Mouse (Mus musculus) midbrain, postnatal 0 days (tissue): ENCODE data around the gene Camkmt. TPM values are rescaled to one million over a fixed set of nuclear protein-coding genes. Genes with fewer than 3 reads are reported as not detected.

Source experiments
- ATAC-seq: fragments of 200-750 bp; cut with Nextera tagmentation; 2 replicates; pipeline ENCODE4 v1.8.0; 2017; ENCODE audit warnings: moderate number of reproducible peaks, mild to moderate bottlenecking, moderate TSS enrichment, moderate library complexity; ENCODE audit not compliant: low FRiP score
- DNase-seq: peaks from one replicate; pipeline ENCODE4 v3.0.0-alpha.2; 2015; ENCODE audit warnings: low spot score
- H3K27ac ChIP-seq: fragments of 300-500 bp; sonication (generic); 2 replicates; pipeline ENCODE4 v1.5.1; 2014; ENCODE audit warnings: low read depth, mild to moderate bottlenecking, low read length, mixed read lengths
- H3K27me3 ChIP-seq: fragments of 300-500 bp; sonication (generic); 2 replicates; pipeline ENCODE4 v1.6.1; 2014; ENCODE audit warnings: low read length, control low read depth, mixed read lengths; ENCODE audit not compliant: insufficient read depth
- H3K36me3 ChIP-seq: fragments of 300-500 bp; sonication (generic); 2 replicates; pipeline ENCODE4 v1.6.1; 2014; ENCODE audit warnings: low read length, control low read depth, mixed read lengths; ENCODE audit not compliant: insufficient read depth
- H3K4me1 ChIP-seq: fragments of 300-500 bp; sonication (generic); 2 replicates; pipeline ENCODE4 v1.6.1; 2014; ENCODE audit warnings: mild to moderate bottlenecking, control low read depth, antibody characterized with exemption, low read length, mixed read lengths; ENCODE audit not compliant: insufficient read depth
- H3K4me2 ChIP-seq: fragments of 300-500 bp; sonication (generic); 2 replicates; pipeline ENCODE4 v1.6.1; 2014; ENCODE audit warnings: low read depth, mild to moderate bottlenecking, low read length, mixed read lengths; ENCODE audit not compliant: poor library complexity, severe bottlenecking
- H3K4me3 ChIP-seq: fragments of 300-500 bp; sonication (generic); 2 replicates; pipeline ENCODE4 v1.5.1; 2014; ENCODE audit warnings: low read depth, mild to moderate bottlenecking, low read length, moderate library complexity
- H3K9ac ChIP-seq: fragments of 300-500 bp; sonication (generic); replicated peaks from 2 replicates; pipeline ENCODE4 v1.6.1; 2014; ENCODE audit warnings: mild to moderate bottlenecking, low read length, moderate library complexity, mixed read lengths; ENCODE audit not compliant: poor library complexity, severe bottlenecking
- H3K9me3 ChIP-seq: fragments of 300-500 bp; sonication (generic); 2 replicates; pipeline ENCODE4 v1.6.1; 2016; ENCODE audit warnings: low read length, control low read depth
- CTCF ChIP-seq: IDR thresholded peaks from 2 replicates; pipeline ENCODE4 v1.5.1; 2016; ENCODE audit warnings: antibody characterized with exemption, mild to moderate bottlenecking
- WGBS: fragments of 180-500 bp; shearing (Covaris S2); extraction: QIAGEN DNeasy Blood & Tissue Kit; methylation state at CpG from one replicate; pipeline ENCODE4 v1.1.7; 2014; 5-methylcytosine and 5-hydroxymethylcytosine counted together
- polyA plus RNA-seq: library from polyadenylated mRNA; unstranded; fragments of >200 nt; fragmentation: Nextera tagmentation; extraction: Ambion mirVana; gene quantifications from 2 replicates; pipeline ENCODE4 v1.2.1, GENCODE M21; 2015
- total RNA-seq: library from RNA; depleted of rRNA; stranded (reverse); fragments of >200 nt; gene quantifications from 2 replicates; pipeline ENCODE4 v1.2.3, GENCODE M21; 2014

Camkmt gene
- total and polyA plus RNA-seq, 2 experiments from 2014 or later = 6.1 to 21.5 TPM

DNA sequence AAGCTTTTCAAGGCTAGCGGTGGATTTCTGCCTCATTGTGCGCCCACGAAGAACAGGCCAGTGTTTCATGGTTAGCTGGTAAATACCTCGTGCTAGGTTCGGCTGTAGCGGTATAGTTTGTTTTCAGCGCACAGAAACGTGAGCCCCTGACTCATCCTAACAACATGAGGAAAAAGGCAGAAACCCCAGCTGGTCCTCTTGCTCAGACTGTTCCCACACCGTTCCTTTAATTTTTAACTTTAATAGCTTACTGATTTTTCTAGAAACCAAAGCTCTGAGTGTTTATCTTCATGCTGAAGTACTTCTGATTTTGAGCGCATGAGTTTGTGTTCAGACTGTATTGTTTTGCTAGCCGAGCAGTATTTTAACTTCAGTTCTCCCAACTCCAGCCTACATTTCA, 109.0 kb downstream of the Camkmt start:
- H3K27ac ChIP-seq = no peak overlapping the region
- TF ChIP-seq CTCF = no peak
- H3K9me3 ChIP-seq = no peaks in the 10 kb centered on the region
- H3K36me3 ChIP-seq = no peaks in the 10 kb centered on the region
- H3K4me3 ChIP-seq = no peak overlapping the region
- H3K4me2 ChIP-seq = no peak overlapping the region
- WGBS = 90% methylated on average over 11 of the region's 11 CpGs
- H3K4me1 ChIP-seq = no peaks in the 10 kb centered on the region
- H3K27me3 ChIP-seq = no peaks in the 10 kb centered on the region
- no peak for DNase-seq
- ATAC-seq = no peak
- H3K9ac ChIP-seq = no peak overlapping the region

DNA sequence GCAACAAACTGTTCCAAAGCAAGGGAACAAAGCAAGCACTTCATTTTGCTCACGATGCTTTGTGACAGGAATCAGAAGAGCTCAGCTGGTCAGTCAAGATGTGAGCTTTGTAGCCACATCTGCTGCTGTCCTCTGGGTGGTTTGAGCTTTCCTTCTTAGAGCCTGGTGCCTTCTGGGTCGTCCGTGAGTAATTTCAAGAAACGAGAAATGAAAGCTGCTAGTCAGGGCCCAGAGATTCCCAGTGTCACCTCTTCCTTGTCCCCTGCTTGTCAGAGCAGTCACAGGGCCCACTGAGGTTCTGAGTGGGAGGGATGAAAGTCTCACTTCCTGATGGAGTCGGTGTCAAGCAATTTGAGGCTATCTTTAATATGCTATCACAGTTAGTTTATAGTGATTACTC, 127.7 kb downstream of the Camkmt start:
- H3K36me3 ChIP-seq = no peaks in the 10 kb centered on the region
- no peak for ATAC-seq
- TF ChIP-seq CTCF = no peak
- H3K9ac ChIP-seq = no peak overlapping the region
- H3K4me3 ChIP-seq = no peak overlapping the region
- DNase-seq = no peak
- 0 out of 2 replicates have a peak, but pooled peaks cover 4% of the 10 kb centered on the region for H3K9me3 ChIP-seq
- no peaks in the 10 kb centered on the region for H3K27me3 ChIP-seq
- H3K4me2 ChIP-seq = no peak overlapping the region
- no peak overlapping the region for H3K27ac ChIP-seq
- H3K4me1 ChIP-seq = no peaks in the 10 kb centered on the region
- WGBS = 74% methylated on average over 5 of the region's 5 CpGs

GRCm38 (mm10) chr17:85242109-85242508, 151.8 kb downstream of the Camkmt start:
- 89% methylated on average over 7 of the region's 7 CpGs for WGBS
- ATAC-seq = no peak

DNA sequence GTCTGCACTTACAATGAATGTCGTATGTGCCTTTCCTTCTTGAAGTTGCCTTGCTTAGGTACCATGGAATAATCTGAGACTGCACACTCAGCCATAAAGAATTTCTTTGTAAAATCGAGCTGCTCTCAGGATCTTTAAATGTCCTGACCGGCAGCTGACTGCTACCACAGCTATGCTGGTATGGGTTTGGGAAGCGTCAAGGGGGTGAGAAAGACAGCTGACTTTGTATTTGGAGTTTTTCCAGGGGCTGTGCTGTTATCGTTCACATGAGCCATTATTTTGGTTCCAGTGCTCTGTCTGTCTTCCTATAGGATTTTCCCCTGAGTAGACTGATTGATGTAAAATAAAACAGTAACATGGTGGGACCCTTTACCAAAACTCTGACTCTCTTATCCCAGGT, 158.6 kb downstream of the Camkmt start:
- no peaks in the 10 kb centered on the region for H3K9me3 ChIP-seq
- ATAC-seq (no peak), DNase-seq (no peak)
- 74% methylated on average over 5 of the region's 5 CpGs for WGBS
- no peak overlapping the region for H3K27ac ChIP-seq
- no peaks in the 10 kb centered on the region for H3K27me3 ChIP-seq
- no peaks in the 10 kb centered on the region for H3K4me1 ChIP-seq
- H3K4me3 ChIP-seq = no peak overlapping the region
- no peak overlapping the region for H3K4me2 ChIP-seq
- TF ChIP-seq CTCF = no peak
- H3K36me3 ChIP-seq = no peaks in the 10 kb centered on the region
- H3K9ac ChIP-seq = no peak overlapping the region

More at GRCm38 (mm10) chr17:85242109-85242508, 151.8 kb downstream of the Camkmt start:
- H3K4me1 ChIP-seq = no peaks in the 10 kb centered on the region
- no peaks in the 10 kb centered on the region for H3K27me3 ChIP-seq
- H3K9ac ChIP-seq = no peak overlapping the region
- no peak overlapping the region for H3K4me3 ChIP-seq
- H3K27ac ChIP-seq = no peak overlapping the region
- no peak overlapping the region for H3K4me2 ChIP-seq
- no peak for DNase-seq
- TF ChIP-seq CTCF = no peak
- H3K36me3 ChIP-seq = no peaks in the 10 kb centered on the region
- H3K9me3 ChIP-seq = no peaks in the 10 kb centered on the region

DNA sequence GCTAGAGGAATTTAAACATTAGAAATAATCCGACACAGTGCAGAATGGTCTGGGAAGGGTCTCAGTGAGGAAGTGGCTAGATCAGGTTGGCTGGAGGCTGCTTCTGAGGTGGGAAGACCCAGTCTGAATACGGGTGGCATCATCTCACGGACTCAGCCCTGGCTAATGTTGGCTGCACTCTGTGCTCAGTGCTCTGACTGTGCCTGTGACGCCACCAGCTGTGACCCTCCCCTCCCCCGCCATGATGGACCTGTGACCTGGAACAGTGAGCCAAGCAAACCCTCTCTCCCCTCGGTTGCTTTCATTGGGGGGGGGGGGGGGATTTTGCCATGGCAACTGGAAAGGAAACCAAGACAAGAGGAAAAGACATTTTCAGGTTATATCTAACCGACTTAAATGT, 159.4 kb downstream of the Camkmt start:
- ATAC-seq (no peak), DNase-seq (no peak)
- Histone ChIP-seq H3K9ac (no peak overlapping the region), H3K4me2 (no peak overlapping the region), H3K36me3 (no peaks in the 10 kb centered on the region), H3K27ac (no peak overlapping the region), H3K4me1 (no peaks in the 10 kb centered on the region), H3K4me3 (no peak overlapping the region), H3K27me3 (no peaks in the 10 kb centered on the region), H3K9me3 (no peaks in the 10 kb centered on the region)
- TF ChIP-seq CTCF = no peak
- WGBS = 34% methylated on average over 7 of the region's 7 CpGs

DNA sequence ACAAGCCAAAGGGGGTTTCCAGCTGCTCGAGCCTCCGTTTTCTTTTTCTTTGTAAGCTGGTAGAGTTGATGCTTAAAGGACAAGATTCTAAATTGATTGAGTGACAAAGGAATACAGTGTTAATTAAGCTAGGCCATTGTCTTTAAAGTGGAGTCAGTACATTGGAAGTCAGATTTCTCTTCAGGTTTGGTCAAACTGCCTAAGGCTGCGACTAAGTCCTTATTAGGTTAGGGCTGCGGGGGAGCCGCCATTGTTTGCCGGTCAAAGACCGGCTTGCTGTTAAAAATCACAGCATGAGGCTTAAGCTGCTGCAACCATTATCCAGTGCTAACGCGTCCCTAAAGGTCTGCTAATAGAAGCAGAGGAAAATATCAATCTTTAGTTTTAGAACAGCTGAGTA, 166.6 kb downstream of the Camkmt start:
- H3K36me3 ChIP-seq = no peaks in the 10 kb centered on the region
- no peak overlapping the region for H3K9ac ChIP-seq
- no peak for ATAC-seq
- WGBS = 5% methylated on average over 9 of the region's 9 CpGs
- peak; percentile 23 for DNase-seq
- peak overlapping the region; percentile 13; the same call in 1 of the 2 replicates for H3K4me2 ChIP-seq
- H3K27ac ChIP-seq = no peak overlapping the region
- no peak for TF ChIP-seq CTCF
- H3K27me3 ChIP-seq = no peaks in the 10 kb centered on the region
- no peaks in the 10 kb centered on the region for H3K9me3 ChIP-seq
- H3K4me1 ChIP-seq = 0 out of 2 replicates have a peak, but pooled peaks cover 4% of the 10 kb centered on the region
- H3K4me3 ChIP-seq = 0 out of 2 replicates have a peak overlapping the region, but pooled peaks have one; percentile 3
